Mouse (Mus musculus) left cerebral cortex, adult 9 months (tissue): ENCODE measurements at regions not wholly inside any gene's neighbourhood (a gene's known extent, or its start where the extent isn't known, plus 50 kb on each side); places are given as distances from the start of the nearest gene placed in this dataset.

Experiments used
- DNase-seq, 2 experiments: peaks; one replicate each; pipeline ENCODE4 v3.0.0; 2022; ENCODE audit warnings: low spot score in 2 of 2

GRCm38 (mm10) chr9:34143131-34143795, 342.4 kb upstream of the Kirrel3 start:
- no peak for DNase-seq

GRCm38 (mm10) chr9:34155240-34156019, 330.3 kb upstream of the Kirrel3 start:
- DNase-seq, result no peak

- DNase-seq, result peak in 1 of 2 experiments; percentile 65
Measured at GRCm38 (mm10) chr9:34156581-34156980, 329.1 kb upstream of the Kirrel3 start.

GRCm38 (mm10) chr9:34161119-34161518, 324.6 kb upstream of the Kirrel3 start:
- DNase-seq, result no peak

GRCm38 (mm10) chr9:34186314-34186713, 299.4 kb upstream of the Kirrel3 start:
- DNase-seq, result peak in 1 of 2 experiments; percentile 24

GRCm38 (mm10) chr9:34192542-34192941, 293.2 kb upstream of the Kirrel3 start:
- DNase-seq, result no peak

GRCm38 (mm10) chr9:34202122-34202941, 283.4 kb upstream of the Kirrel3 start:
- DNase-seq, result no peak

GRCm38 (mm10) chr9:34202942-34203551, 282.6 kb upstream of the Kirrel3 start:
- no peak for DNase-seq

- DNase-seq, result no peak
Measured at GRCm38 (mm10) chr9:34203624-34204365, 281.9 kb upstream of the Kirrel3 start.

GRCm38 (mm10) chr9:34204479-34204878, 281.2 kb upstream of the Kirrel3 start:
- no peak for DNase-seq

- DNase-seq, result peak; percentile 2 to 4
Measured at GRCm38 (mm10) chr9:34231561-34231960, 254.1 kb upstream of the Kirrel3 start.

- no peak for DNase-seq
Measured at GRCm38 (mm10) chr9:34234734-34235133, 251.0 kb upstream of the Kirrel3 start.

- DNase-seq, result no peak
Measured at GRCm38 (mm10) chr9:34239531-34239930, 246.2 kb upstream of the Kirrel3 start.

- DNase-seq, result no peak
Measured at GRCm38 (mm10) chr9:34243674-34244073, 242.0 kb upstream of the Kirrel3 start.

- peak in 1 of 2 experiments; percentile 4 for DNase-seq
Measured at GRCm38 (mm10) chr9:34244576-34244975, 241.1 kb upstream of the Kirrel3 start.

- no peak for DNase-seq
Measured at GRCm38 (mm10) chr9:34252796-34253195, 232.9 kb upstream of the Kirrel3 start.

GRCm38 (mm10) chr9:34258492-34258891, 227.2 kb upstream of the Kirrel3 start:
- no peak for DNase-seq

GRCm38 (mm10) chr9:34278068-34278467, 207.6 kb upstream of the Kirrel3 start:
- no peak for DNase-seq

- peak in 1 of 2 experiments; percentile 2 for DNase-seq
Measured at GRCm38 (mm10) chr9:34279386-34279785, 206.3 kb upstream of the Kirrel3 start.

- peak in 1 of 2 experiments; percentile 38 for DNase-seq
Measured at GRCm38 (mm10) chr9:34279906-34280305, 205.8 kb upstream of the Kirrel3 start.
